Mouse (Mus musculus) embryo, embryonic 10.5 days (tissue): ENCODE results near the gene Lyve1.

Experiments used
- DNase-seq: peaks from one replicate; pipeline ENCODE4 v3.0.0-alpha.2; 2015; ENCODE audit warnings: low spot score

Gene Lyve1

GRCm38 (mm10) chr7:110853611-110854010 lies 9.4 kb downstream of the Lyve1 start:
- no peak for DNase-seq

GRCm38 (mm10) chr7:110851541-110852203 lies 11.4 kb downstream of the Lyve1 start:
- DNase-seq = no peak

DNA sequence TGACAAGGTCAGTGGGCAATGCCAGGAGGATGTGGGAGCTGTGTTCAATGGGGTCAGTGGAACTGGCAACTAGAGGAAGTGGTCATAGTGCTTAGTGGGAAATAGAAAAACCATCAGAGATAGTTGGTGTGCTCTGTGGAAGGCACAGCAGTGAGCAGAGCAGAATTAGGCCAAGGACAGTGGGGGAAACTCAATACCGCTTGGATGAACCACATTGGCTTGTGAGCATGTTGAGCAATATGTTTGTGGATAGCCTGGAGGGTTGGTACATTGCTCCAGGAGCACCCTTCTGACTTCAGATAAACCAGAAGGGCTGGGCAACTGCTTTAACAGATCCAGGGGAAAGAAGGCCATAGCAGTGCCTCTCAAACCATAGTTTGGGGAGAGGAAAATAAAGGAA lies 14.7 kb downstream of the Lyve1 start:
- no peak for DNase-seq

DNA sequence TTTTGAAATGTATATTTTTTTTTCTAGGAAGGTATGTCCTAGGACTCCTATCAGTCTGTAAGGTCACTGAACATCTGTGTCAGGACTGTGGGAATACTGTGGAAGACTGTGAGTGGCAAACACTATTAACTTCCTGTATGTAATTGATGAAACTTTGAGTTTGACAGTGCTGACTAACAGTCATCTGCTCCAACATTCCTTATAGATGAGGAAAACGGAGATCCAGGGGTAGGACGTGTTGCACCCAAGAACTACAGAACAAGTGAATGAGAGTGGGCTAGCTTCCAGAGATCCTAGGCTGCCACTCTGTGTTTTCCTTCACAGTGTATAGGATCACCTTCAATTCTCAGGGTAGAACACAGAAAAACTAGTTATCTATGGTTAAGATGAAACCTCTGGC lies 15.7 kb downstream of the Lyve1 start:
- DNase-seq = no peak

- DNase-seq = peak; percentile 95
Measured at GRCm38 (mm10) chr7:110843916-110844874, 18.8 kb downstream of the Lyve1 start, which contains the start of gene Rnf141. TSS of gene Rnf141 (minus strand) at chr7:110844457.

DNA sequence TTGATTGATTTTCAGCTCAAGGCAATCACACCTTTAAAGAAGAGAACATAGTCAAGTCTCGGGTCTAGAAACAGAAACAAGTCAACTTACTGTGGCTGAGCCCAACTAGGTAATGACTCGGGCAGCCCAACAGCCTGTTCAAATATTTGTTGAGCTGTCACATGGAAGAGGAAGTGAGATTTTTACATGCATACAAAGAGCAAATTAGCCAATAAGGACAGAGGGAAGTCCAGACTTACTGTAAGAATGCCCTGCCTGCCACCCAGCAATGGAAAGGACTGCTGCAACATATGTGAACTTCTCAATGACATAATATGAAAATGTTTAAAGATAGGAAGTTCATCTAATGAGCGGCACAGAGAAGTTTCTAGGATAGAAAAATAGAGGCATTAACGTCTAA lies 22.7 kb downstream of the Lyve1 start:
- DNase-seq = no peak

GRCm38 (mm10) chr7:110834522-110834921 lies 28.5 kb downstream of the Lyve1 start:
- no peak for DNase-seq

- no peak for DNase-seq
Measured at GRCm38 (mm10) chr7:110834018-110834417, 29.0 kb downstream of the Lyve1 start.

GRCm38 (mm10) chr7:110833024-110833423 lies 30.0 kb downstream of the Lyve1 start:
- DNase-seq = no peak

- DNase-seq = no peak
Measured at GRCm38 (mm10) chr7:110823995-110824953, 38.8 kb downstream of the Lyve1 start.

GRCm38 (mm10) chr7:110823593-110823992 lies 39.4 kb downstream of the Lyve1 start:
- DNase-seq = no peak

DNA sequence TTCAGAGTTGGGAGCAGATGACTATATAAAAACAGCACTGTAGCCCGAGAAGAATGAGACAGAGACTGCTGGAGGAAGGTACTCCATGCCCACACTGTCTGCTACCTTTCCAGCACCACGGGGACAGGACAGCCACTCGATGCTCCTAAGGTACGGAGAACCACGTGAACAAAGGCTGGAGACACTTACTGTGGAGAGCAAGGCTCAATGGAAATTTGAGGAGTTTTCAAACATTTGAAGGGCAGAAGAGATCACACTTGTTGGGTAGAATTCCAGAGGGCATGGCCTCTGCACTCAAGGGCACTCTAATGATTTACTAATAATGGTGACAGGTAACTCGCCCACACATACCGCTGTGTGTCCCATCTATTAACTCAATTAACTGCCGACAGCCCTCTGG lies 40.0 kb downstream of the Lyve1 start:
- no peak for DNase-seq

- no peak for DNase-seq
Measured at GRCm38 (mm10) chr7:110822055-110822454, 41.0 kb downstream of the Lyve1 start.

- DNase-seq = no peak
Measured at GRCm38 (mm10) chr7:110821653-110822052, 41.4 kb downstream of the Lyve1 start.

- DNase-seq = peak; percentile 53
Measured at GRCm38 (mm10) chr7:110821068-110821467, 42.0 kb downstream of the Lyve1 start.

GRCm38 (mm10) chr7:110818787-110819350 lies 44.2 kb downstream of the Lyve1 start:
- DNase-seq = no peak

DNA sequence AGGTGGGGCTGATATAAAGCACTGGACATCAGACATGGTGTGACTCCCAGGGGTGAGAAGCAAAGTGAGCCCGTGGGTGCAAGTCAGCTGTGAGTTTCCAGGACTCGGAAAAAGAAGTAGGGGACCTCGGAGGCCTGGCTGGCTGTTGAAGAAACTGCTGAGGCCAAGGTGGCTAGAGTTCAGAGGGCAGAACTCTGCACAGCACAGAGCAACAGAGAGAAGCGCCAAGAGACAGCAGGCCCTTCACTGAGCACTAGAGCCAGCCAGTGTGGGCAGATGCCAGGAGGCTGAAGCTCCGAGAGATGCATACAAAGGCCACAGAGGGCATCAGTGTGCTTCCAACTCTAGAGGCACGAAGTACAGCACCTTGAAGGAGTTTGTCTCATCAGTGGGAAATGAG lies 44.8 kb downstream of the Lyve1 start:
- no peak for DNase-seq

DNA sequence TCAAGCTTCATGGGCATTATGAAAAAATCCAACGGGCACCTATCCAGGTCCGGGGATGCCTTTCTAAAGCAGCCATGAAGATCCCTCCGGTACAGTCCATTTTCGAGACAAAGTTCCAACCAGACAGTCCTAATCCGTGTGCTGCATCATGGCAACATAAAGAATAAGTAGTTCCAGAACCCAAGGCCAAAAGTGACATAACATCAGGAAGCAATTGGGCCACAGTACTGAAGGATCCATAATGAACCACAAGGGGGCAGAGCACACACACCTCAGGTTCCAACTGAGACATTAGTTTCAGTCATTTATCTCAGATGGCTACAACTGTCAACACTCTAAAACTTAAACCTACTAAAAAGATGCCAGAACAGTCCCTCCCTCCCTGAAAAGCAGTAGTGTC lies 47.0 kb downstream of the Lyve1 start:
- DNase-seq = peak; percentile 80

DNA sequence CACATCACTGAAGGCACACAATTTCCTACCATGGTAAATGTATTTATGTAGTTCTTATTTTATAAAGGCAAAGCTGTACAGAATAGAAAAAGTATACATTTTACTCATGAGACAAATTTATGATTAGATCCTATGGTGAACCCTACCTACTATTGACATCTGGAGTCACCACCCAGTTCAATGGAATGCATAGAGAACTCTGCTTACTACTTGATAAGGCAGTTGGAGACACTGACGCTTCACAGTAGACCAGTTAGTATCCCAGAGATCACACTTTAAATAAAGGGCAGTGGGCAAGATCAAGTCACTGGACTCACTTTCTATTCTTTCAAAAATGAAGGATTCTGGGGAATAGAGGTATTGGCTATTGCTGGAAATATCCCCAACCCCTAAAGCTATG lies 49.1 kb downstream of the Lyve1 start:
- no peak for DNase-seq

DNA sequence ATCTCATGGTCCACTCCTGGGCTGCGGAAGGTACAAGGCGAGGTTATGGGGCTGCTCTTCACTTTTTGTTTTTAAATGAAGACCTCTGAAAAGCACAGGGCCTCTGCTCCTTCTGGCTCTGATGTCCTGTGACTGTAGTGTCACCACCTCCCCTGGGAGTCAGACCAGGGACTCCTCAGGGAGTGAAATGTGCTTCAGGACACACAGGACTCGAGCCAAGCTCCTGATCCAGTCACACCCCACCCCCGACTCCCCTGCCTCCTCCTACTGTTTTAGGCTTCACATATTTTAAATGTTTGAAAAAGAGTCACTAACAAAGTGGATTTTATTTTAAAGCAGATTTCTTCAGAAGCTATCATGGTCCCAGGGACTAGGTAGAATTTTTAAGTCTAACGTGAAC lies 51.5 kb downstream of the Lyve1 start:
- DNase-seq = no peak

- DNase-seq = no peak
Measured at GRCm38 (mm10) chr7:110810995-110811394, 52.0 kb downstream of the Lyve1 start.
